15 mouse cellular contexts compared by ENCODE assay signal in genomic region chr1:75557041-75557440, GRCm38 (mm10). TPM values are rescaled to one million over a fixed set of nuclear protein-coding genes. Genes with fewer than 3 reads are reported as not detected.
"Had no signal": no experiment of that assay in that cellular context is flagged by ENCODE, and none has a peak within 500 bp of the region (broad histone marks: within the 10 kb centered on the region; RNA-seq: fewer than 3 reads in every experiment).

No protein-coding gene starts in this region.

- H3K27me3 ChIP-seq: kidney, embryonic 15.5 days; midbrain, embryonic 12.5 days; neural tube, embryonic 15.5 days had no signal

- ATAC-seq: liver, postnatal 0 days had no signal

- H3K4me2 ChIP-seq: kidney, embryonic 15.5 days; limb, embryonic 12.5 days; liver, embryonic 13.5 days; lung, embryonic 15.5 days; midbrain, embryonic 12.5 days; neural tube, embryonic 15.5 days had no signal

- H3K27ac ChIP-seq: kidney, embryonic 15.5 days; limb, embryonic 12.5 days; liver, embryonic 13.5 days; lung, embryonic 15.5 days; macrophage; midbrain, embryonic 12.5 days; neural tube, embryonic 15.5 days; stomach, postnatal 0 days had no signal

- H3K9ac ChIP-seq: kidney, embryonic 15.5 days; limb, embryonic 12.5 days; liver, embryonic 13.5 days; liver, postnatal 0 days; lung, embryonic 15.5 days; midbrain, embryonic 12.5 days; neural tube, embryonic 15.5 days had no signal

- H3K36me3 ChIP-seq: liver, embryonic 13.5 days had no signal

- H3K4me3 ChIP-seq: kidney, embryonic 15.5 days; limb, embryonic 12.5 days; liver, embryonic 13.5 days; lung, embryonic 15.5 days; megakaryocyte, embryonic 14.5 days; midbrain, embryonic 12.5 days; neural tube, embryonic 15.5 days had no signal

- H3K9me3 ChIP-seq: kidney, embryonic 15.5 days; limb, embryonic 12.5 days; liver, embryonic 13.5 days; lung, embryonic 15.5 days; megakaryocyte, embryonic 14.5 days; midbrain, embryonic 12.5 days; neural tube, embryonic 15.5 days had no signal

- DNase-seq: kidney, adult 2 months; kidney, postnatal 14 days; liver; liver, embryonic 13.5 days; liver, postnatal 0 days; lung, postnatal 14 days; thymus, postnatal 4 days had no signal

RNA-seq across cellular contexts. Expression of gene Inha, which starts 50.2 kb away (rescaled TPM):
- polyA plus RNA-seq: macrophage had no signal

RNA-seq across cellular contexts. Expression of gene Obsl1, which starts 50.8 kb away (rescaled TPM):
- polyA plus RNA-seq: macrophage had no signal
